Mouse (Mus musculus) ES-E14 (cell line): Measurements from ENCODE around the gene Gnaz.

Source experiments
- CHD2 ChIP-seq: IDR thresholded peaks from 2 replicates; pipeline ENCODE4 v1.6.1; 2014; ENCODE audit warnings: mild to moderate bottlenecking, low read depth, low read length, inconsistent platforms
- MAFK ChIP-seq: IDR thresholded peaks from 2 replicates; pipeline ENCODE4 v1.6.1; 2014; ENCODE audit warnings: mild to moderate bottlenecking, low read depth, low read length, inconsistent platforms; ENCODE audit not compliant: insufficient read depth
- ZC3H11A ChIP-seq: IDR thresholded peaks from 2 replicates; pipeline ENCODE4 v1.6.1; 2012; ENCODE audit warnings: low read depth, mild to moderate bottlenecking, inconsistent platforms, low read length, borderline replicate concordance
- ZNF384 ChIP-seq: IDR thresholded peaks from 2 replicates; pipeline ENCODE4 v1.6.1; 2012; ENCODE audit warnings: low read depth, low read length, inconsistent platforms

- TF ChIP-seq MAFK (no peak), CHD2 (no peak), ZC3H11A (no peak), ZNF384 (no peak)
Observed at GRCm38 (mm10) chr10:75048711-75049110, 81.7 kb downstream of the Gnaz start.
